Mouse (Mus musculus) hindbrain, embryonic 14.5 days (tissue): ENCODE results near the gene Gucy2d. TPM values are rescaled to one million over a fixed set of nuclear protein-coding genes. Genes with fewer than 3 reads are reported as not detected.

Experiments used
- ATAC-seq: fragments of 200-750 bp; cut with Nextera tagmentation; 2 replicates; pipeline ENCODE4 v1.8.0; 2017; ENCODE audit warnings: moderate number of reproducible peaks, mild to moderate bottlenecking, moderate TSS enrichment, moderate library complexity; ENCODE audit not compliant: low FRiP score
- DNase-seq: peaks from one replicate; pipeline ENCODE4 v3.0.0-alpha.2; 2015; ENCODE audit warnings: low spot score
- H3K27ac ChIP-seq: fragments of 300-500 bp; sonication (generic); 2 replicates; pipeline ENCODE4 v1.5.1; 2014; ENCODE audit warnings: mild to moderate bottlenecking, moderate library complexity
- H3K27me3 ChIP-seq: fragments of 300-500 bp; sonication (generic); 2 replicates; pipeline ENCODE4 v1.6.1; 2014; ENCODE audit warnings: mild to moderate bottlenecking, low read length, mixed read lengths; ENCODE audit not compliant: control insufficient read depth, insufficient read depth
- H3K36me3 ChIP-seq: fragments of 300-500 bp; sonication (generic); replicated peaks from 2 replicates; pipeline ENCODE4 v1.6.1; 2014; ENCODE audit not compliant: control insufficient read depth, insufficient read depth
- H3K4me1 ChIP-seq: fragments of 300-500 bp; sonication (generic); replicated peaks from 2 replicates; pipeline ENCODE4 v1.6.1; 2014; ENCODE audit warnings: antibody characterized with exemption, low read length, mixed read lengths; ENCODE audit not compliant: control insufficient read depth, insufficient read depth
- H3K4me2 ChIP-seq: fragments of 300-500 bp; sonication (generic); replicated peaks from 2 replicates; pipeline ENCODE4 v1.6.1; 2014; ENCODE audit warnings: mild to moderate bottlenecking, moderate library complexity
- H3K4me3 ChIP-seq: fragments of 300-500 bp; sonication (generic); replicated peaks from 2 replicates; pipeline ENCODE4 v1.5.1; 2014; ENCODE audit warnings: mild to moderate bottlenecking, low read length
- H3K9ac ChIP-seq: fragments of 300-500 bp; sonication (generic); 2 replicates; pipeline ENCODE4 v1.6.1; 2014
- H3K9me3 ChIP-seq: fragments of 300-500 bp; sonication (generic); 2 replicates; pipeline ENCODE4 v1.6.1; 2016; ENCODE audit warnings: low read length; ENCODE audit not compliant: control insufficient read depth
- WGBS: fragments of 180-500 bp; shearing (Covaris S2); extraction: QIAGEN DNeasy Blood & Tissue Kit; methylation state at CpG from one replicate; pipeline ENCODE4 v1.1.7; 2014; 5-methylcytosine and 5-hydroxymethylcytosine counted together
- polyA plus RNA-seq: library from polyadenylated mRNA; unstranded; fragments of >200 nt; fragmentation: Nextera tagmentation; extraction: Ambion mirVana; gene quantifications from 2 replicates; pipeline ENCODE4 v1.2.1, GENCODE M21; 2014

The Gucy2d gene
- polyA plus RNA-seq, 1 experiment from 2014 or later, result 0.19 TPM

GRCm38 (mm10) chr7:98484878-98485277, 44.7 kb downstream of the Gucy2d start:
- H3K36me3 ChIP-seq, result no peaks in the 10 kb centered on the region
- no peak overlapping the region for H3K9ac ChIP-seq
- WGBS, result 95% methylated on average over 3 of the region's 3 CpGs
- no peak overlapping the region for H3K27ac ChIP-seq
- no peak overlapping the region for H3K4me2 ChIP-seq
- no peaks in the 10 kb centered on the region for H3K9me3 ChIP-seq
- no peaks in the 10 kb centered on the region for H3K27me3 ChIP-seq
- H3K4me1 ChIP-seq, result peaks cover 16% of the 10 kb centered on the region
- no peak overlapping the region for H3K4me3 ChIP-seq
- DNase-seq (no peak), ATAC-seq (no peak)

- H3K4me2 ChIP-seq, result no peak overlapping the region
These were observed 45.3 kb downstream of the Gucy2d start for GRCm38 (mm10) chr7:98485508-98485907.

GRCm38 (mm10) chr7:98486471-98486917, 46.3 kb downstream of the Gucy2d start:
- H3K4me1 ChIP-seq, result peaks cover 16% of the 10 kb centered on the region
- no peaks in the 10 kb centered on the region for H3K36me3 ChIP-seq
- H3K27ac ChIP-seq, result no peak overlapping the region
- H3K4me2 ChIP-seq, result no peak overlapping the region
- DNase-seq (no peak), ATAC-seq (no peak)
- H3K9me3 ChIP-seq, result no peaks in the 10 kb centered on the region
- no peak overlapping the region for H3K9ac ChIP-seq
- 34% methylated on average over 7 of the region's 7 CpGs for WGBS
- no peak overlapping the region for H3K4me3 ChIP-seq
- H3K27me3 ChIP-seq, result no peaks in the 10 kb centered on the region

More at GRCm38 (mm10) chr7:98485508-98485907, 45.3 kb downstream of the Gucy2d start:
- Histone ChIP-seq H3K9me3 (no peaks in the 10 kb centered on the region), H3K4me3 (no peak overlapping the region), H3K27me3 (no peaks in the 10 kb centered on the region), H3K4me1 (peaks cover 16% of the 10 kb centered on the region), H3K36me3 (no peaks in the 10 kb centered on the region), H3K9ac (no peak overlapping the region), H3K27ac (no peak overlapping the region)
- DNase-seq, result no peak
- no peak for ATAC-seq
- whole genome bisulfite sequencing, result 77% methylated on average over 4 of the region's 4 CpGs

- no peak overlapping the region for H3K27ac ChIP-seq
- DNase-seq (no peak), ATAC-seq (no peak)
- WGBS, result 84% methylated on average over 11 of the region's 11 CpGs
- H3K4me2 ChIP-seq, result no peak overlapping the region
- H3K9ac ChIP-seq, result no peak overlapping the region
- H3K27me3 ChIP-seq, result no peaks in the 10 kb centered on the region
- no peaks in the 10 kb centered on the region for H3K9me3 ChIP-seq
- no peaks in the 10 kb centered on the region for H3K36me3 ChIP-seq
- H3K4me3 ChIP-seq, result no peak overlapping the region
- H3K4me1 ChIP-seq, result peaks cover 16% of the 10 kb centered on the region
These were observed 47.2 kb downstream of the Gucy2d start for GRCm38 (mm10) chr7:98487202-98487980.

GRCm38 (mm10) chr7:98488398-98489130, 48.3 kb downstream of the Gucy2d start:
- H3K9ac ChIP-seq, result no peak overlapping the region
- no peaks in the 10 kb centered on the region for H3K27me3 ChIP-seq
- WGBS, result 86% methylated on average over 13 of the region's 13 CpGs
- no peaks in the 10 kb centered on the region for H3K36me3 ChIP-seq
- DNase-seq (no peak), ATAC-seq (peak; percentile 13; the same call in 1 of the 2 replicates)
- H3K27ac ChIP-seq, result no peak overlapping the region
- peaks cover 16% of the 10 kb centered on the region for H3K4me1 ChIP-seq
- peak overlapping the region; percentile 80; the same call in 1 of the 2 replicates for H3K4me2 ChIP-seq
- no peak overlapping the region for H3K4me3 ChIP-seq
- no peaks in the 10 kb centered on the region for H3K9me3 ChIP-seq

GRCm38 (mm10) chr7:98489131-98489530, 48.9 kb downstream of the Gucy2d start, which contains the start of gene Lrrc32:
TSS of gene Lrrc32 (plus strand) at chr7:98489283.
- DNase-seq, result no peak
- WGBS, result 51% methylated on average over 6 of the region's 6 CpGs

GRCm38 (mm10) chr7:98489623-98490084, 49.4 kb downstream of the Gucy2d start:
- Histone ChIP-seq H3K4me3 (peak overlapping the region; percentile 42), H3K4me1 (peaks cover 16% of the 10 kb centered on the region), H3K36me3 (no peaks in the 10 kb centered on the region), H3K9ac (peak overlapping the region; percentile 56), H3K4me2 (peak overlapping the region; percentile 80), H3K27ac (no peak overlapping the region), H3K9me3 (no peaks in the 10 kb centered on the region), H3K27me3 (no peaks in the 10 kb centered on the region)
- under 1% methylated on average over 50 of the region's 50 CpGs for WGBS
- DNase-seq (peak; percentile 74), ATAC-seq (peak; percentile 80)

More at GRCm38 (mm10) chr7:98489131-98489530, 48.9 kb downstream of the Gucy2d start, which contains the start of gene Lrrc32:
- no peak within 1 kb of the TSS for H3K27ac ChIP-seq
- peak within 1 kb of the TSS; percentile 56 for H3K9ac ChIP-seq
- ATAC-seq, result no peak; the same call in 1 of the 2 replicates
- H3K27me3 ChIP-seq, result no peaks in the 10 kb centered on the region
- peak within 1 kb of the TSS; percentile 42 for H3K4me3 ChIP-seq
- peaks cover 16% of the 10 kb centered on the region for H3K4me1 ChIP-seq
- peak within 1 kb of the TSS; percentile 80 for H3K4me2 ChIP-seq
- no peaks in the 10 kb centered on the region for H3K9me3 ChIP-seq
- H3K36me3 ChIP-seq, result no peaks in the 10 kb centered on the region

GRCm38 (mm10) chr7:98490328-98490727, 50.1 kb downstream of the Gucy2d start:
- 66% methylated on average over 4 of the region's 4 CpGs for WGBS
- Histone ChIP-seq H3K36me3 (no peaks in the 10 kb centered on the region), H3K4me2 (peak overlapping the region; percentile 80), H3K9ac (no peak overlapping the region), H3K4me3 (peak overlapping the region; percentile 42), H3K9me3 (no peaks in the 10 kb centered on the region), H3K27me3 (no peaks in the 10 kb centered on the region), H3K27ac (no peak overlapping the region), H3K4me1 (peaks cover 16% of the 10 kb centered on the region)
- ATAC-seq, result no peak
- DNase-seq, result peak; percentile 38

GRCm38 (mm10) chr7:98490911-98491310, 50.7 kb downstream of the Gucy2d start:
- Histone ChIP-seq H3K27me3 (no peaks in the 10 kb centered on the region), H3K4me3 (no peak overlapping the region), H3K4me1 (peaks cover 16% of the 10 kb centered on the region), H3K4me2 (peak overlapping the region; percentile 80; the same call in 1 of the 2 replicates), H3K27ac (no peak overlapping the region), H3K9ac (no peak overlapping the region), H3K9me3 (no peaks in the 10 kb centered on the region), H3K36me3 (no peaks in the 10 kb centered on the region)
- 97% methylated on average over 6 of the region's 6 CpGs for WGBS
- ATAC-seq, result no peak
- no peak for DNase-seq
